Mouse (Mus musculus) C2C12 (cell line): Measurements from ENCODE around the gene Gm20388. TPM values are rescaled to one million over a fixed set of nuclear protein-coding genes. Genes with fewer than 3 reads are reported as not detected.

ENCODE experiments used
- H3K27me3 ChIP-seq: one replicate; pipeline ENCODE4 v1.6.1; 2011; ENCODE audit not compliant: control insufficient read depth, insufficient read depth, insufficient read length
- H3K36me3 ChIP-seq: one replicate; pipeline ENCODE4 v1.6.1; 2011; ENCODE audit not compliant: control insufficient read depth, insufficient read depth
- H3K4me3 ChIP-seq: one replicate; pipeline ENCODE4 v1.5.1; 2011; ENCODE audit warnings: mild to moderate bottlenecking, control low read depth; ENCODE audit not compliant: poor library complexity, insufficient read depth, severe bottlenecking
- H3K79me2 ChIP-seq: one replicate; pipeline ENCODE4 v1.6.1; 2011; ENCODE audit not compliant: control insufficient read depth, insufficient read depth
- H3K79me3 ChIP-seq: one replicate; pipeline ENCODE4 v1.6.1; 2011; ENCODE audit warnings: low read depth, control low read depth
- H3ac ChIP-seq: one replicate; pipeline ENCODE3; 2011; ENCODE audit warnings: low read depth; ENCODE audit not compliant: control insufficient read depth, insufficient read length
- CEBPB ChIP-seq: IDR thresholded peaks from one replicate; pipeline ENCODE4 v1.6.1; 2011; ENCODE audit warnings: low read depth, mild to moderate bottlenecking, control low read depth, moderate library complexity
- CTCF ChIP-seq: IDR thresholded peaks from one replicate; pipeline ENCODE4 v1.5.1; 2011; ENCODE audit not compliant: control insufficient read depth, insufficient read depth, insufficient read length
- FOSL1 ChIP-seq: IDR thresholded peaks from one replicate; pipeline ENCODE4 v1.8.0; 2011; ENCODE audit warnings: mild to moderate bottlenecking, low read length; ENCODE audit not compliant: poor library complexity, insufficient read depth, severe bottlenecking
- MAX ChIP-seq: IDR thresholded peaks from one replicate; pipeline ENCODE4 v1.6.1; 2011; ENCODE audit warnings: mild to moderate bottlenecking, control low read depth
- MYOD1 ChIP-seq: IDR thresholded peaks from one replicate; pipeline ENCODE4 v1.6.1; 2011; ENCODE audit warnings: low read depth; ENCODE audit not compliant: control insufficient read depth, insufficient read length
- MYOG ChIP-seq: IDR thresholded peaks from one replicate; pipeline ENCODE4 v1.6.1; 2011; ENCODE audit not compliant: control insufficient read depth, insufficient read length; ENCODE audit errors: extremely low read depth
- USF1 ChIP-seq: IDR thresholded peaks from one replicate; pipeline ENCODE4 v1.6.1; 2011; ENCODE audit warnings: low read depth, mild to moderate bottlenecking, control low read depth, moderate library complexity
- polyA plus RNA-seq: library from polyadenylated mRNA; unstranded; fragments of >200 nt; fragmentation: generic; extraction: Trizol; gene quantifications from one replicate; pipeline ENCODE4 v1.2.1, GENCODE M21; 2012; ENCODE audit warnings: missing spikeins

Gene Gm20388
- polyA plus RNA-seq, 1 experiment = 15.0 TPM

GRCm38 (mm10) chr8:122636803-122637175 lies 2726.1 kb downstream of the Gm20388 start:
- Histone ChIP-seq H3ac (no peak overlapping the region), H3K4me3 (no peak overlapping the region), H3K79me2 (no peaks in the 10 kb centered on the region), H3K36me3 (no peaks in the 10 kb centered on the region), H3K27me3 (peaks cover 67% of the 10 kb centered on the region), H3K79me3 (no peaks in the 10 kb centered on the region)
- no peak for TF ChIP-seq FOSL1

- no peak overlapping the region for H3ac ChIP-seq
- TF ChIP-seq FOSL1 = no peak
- no peak for TF ChIP-seq MAX
- no peak for TF ChIP-seq MYOG
- no peak for TF ChIP-seq CTCF
- no peak for TF ChIP-seq MYOD1
- TF ChIP-seq CEBPB = no peak
- no peak for TF ChIP-seq USF1
Observed at GRCm38 (mm10) chr8:122637230-122637629, 2726.6 kb downstream of the Gm20388 start.

GRCm38 (mm10) chr8:122638601-122639000 lies 2728.0 kb downstream of the Gm20388 start:
- Histone ChIP-seq H3K79me3 (no peaks in the 10 kb centered on the region), H3K36me3 (no peaks in the 10 kb centered on the region), H3K27me3 (peaks cover 70% of the 10 kb centered on the region), H3ac (no peak overlapping the region), H3K79me2 (no peaks in the 10 kb centered on the region), H3K4me3 (no peak overlapping the region)
- TF ChIP-seq MAX (no peak), MYOG (no peak), USF1 (no peak), MYOD1 (no peak), CTCF (no peak)

More at GRCm38 (mm10) chr8:122637230-122637629, 2726.6 kb downstream of the Gm20388 start:
- Histone ChIP-seq H3K36me3 (no peaks in the 10 kb centered on the region), H3K79me2 (no peaks in the 10 kb centered on the region), H3K4me3 (no peak overlapping the region), H3K27me3 (peaks cover 65% of the 10 kb centered on the region), H3K79me3 (no peaks in the 10 kb centered on the region)

- no peak overlapping the region for H3ac ChIP-seq
- TF ChIP-seq USF1 (no peak), MYOG (no peak), CEBPB (no peak), MAX (no peak), CTCF (no peak), FOSL1 (no peak), MYOD1 (no peak)
- H3K36me3 ChIP-seq = no peaks in the 10 kb centered on the region
- peaks cover 76% of the 10 kb centered on the region for H3K27me3 ChIP-seq
- H3K4me3 ChIP-seq = no peak overlapping the region
- no peaks in the 10 kb centered on the region for H3K79me3 ChIP-seq
- no peaks in the 10 kb centered on the region for H3K79me2 ChIP-seq
Observed at GRCm38 (mm10) chr8:122639521-122640248, 2729.0 kb downstream of the Gm20388 start.

- H3K36me3 ChIP-seq = no peaks in the 10 kb centered on the region
- H3K79me3 ChIP-seq = no peaks in the 10 kb centered on the region
- no peak overlapping the region for H3K4me3 ChIP-seq
- H3K27me3 ChIP-seq = peaks cover 77% of the 10 kb centered on the region
- no peaks in the 10 kb centered on the region for H3K79me2 ChIP-seq
- no peak overlapping the region for H3ac ChIP-seq
- no peak for TF ChIP-seq CTCF
- TF ChIP-seq CEBPB = no peak
- TF ChIP-seq MAX = no peak
- TF ChIP-seq USF1 = no peak
- no peak for TF ChIP-seq MYOD1
- TF ChIP-seq FOSL1 = no peak
- no peak for TF ChIP-seq MYOG
Observed at GRCm38 (mm10) chr8:122640825-122641224, 2730.2 kb downstream of the Gm20388 start.

GRCm38 (mm10) chr8:122641406-122641805 lies 2730.8 kb downstream of the Gm20388 start:
- H3K79me2 ChIP-seq = no peaks in the 10 kb centered on the region
- H3K4me3 ChIP-seq = no peak overlapping the region
- H3K79me3 ChIP-seq = no peaks in the 10 kb centered on the region
- H3ac ChIP-seq = no peak overlapping the region
- H3K27me3 ChIP-seq = peaks cover 83% of the 10 kb centered on the region
- TF ChIP-seq USF1 (no peak), MYOD1 (no peak), CTCF (no peak), CEBPB (no peak), MYOG (no peak)
- H3K36me3 ChIP-seq = no peaks in the 10 kb centered on the region
